Mouse (Mus musculus) spleen, postnatal 10 days (tissue): ENCODE measurements around the gene Arid1a.

Experiments used
- DNase-seq, 2 experiments: peaks; one replicate each; pipeline ENCODE4 v3.0.0; 2021 to 2022; ENCODE audit warnings: low spot score in 2 of 2

Arid1a gene

GRCm38 (mm10) chr4:133730122-133730521 is 26.4 kb downstream of the Arid1a start:
- DNase-seq = no peak

- peak; percentile 47 to 75 for DNase-seq
Measured at GRCm38 (mm10) chr4:133729541-133730093, 27.0 kb downstream of the Arid1a start.

DNA sequence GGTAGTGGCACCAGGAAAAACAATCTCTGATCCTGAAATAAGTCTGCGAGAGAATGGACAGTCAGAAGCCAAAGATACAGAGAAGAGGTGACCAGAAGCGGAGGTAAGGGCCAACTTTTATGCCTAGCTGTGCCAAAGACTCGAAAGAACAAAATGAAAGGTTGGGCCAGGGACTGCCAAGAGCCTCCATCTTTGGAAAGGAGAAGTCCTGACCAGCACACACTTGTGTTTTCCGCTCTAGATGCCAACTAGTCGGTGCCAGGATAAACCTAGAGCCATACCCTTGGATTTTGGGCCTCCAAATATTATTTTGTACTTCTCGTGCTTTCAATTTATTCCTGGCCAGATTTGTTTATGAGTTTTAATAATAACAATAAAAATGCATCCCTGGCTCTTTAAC is 27.6 kb downstream of the Arid1a start:
- no peak for DNase-seq

- no peak for DNase-seq
Measured at GRCm38 (mm10) chr4:133728256-133728655, 28.3 kb downstream of the Arid1a start.

GRCm38 (mm10) chr4:133725706-133726105 is 30.9 kb downstream of the Arid1a start:
- no peak for DNase-seq

DNA sequence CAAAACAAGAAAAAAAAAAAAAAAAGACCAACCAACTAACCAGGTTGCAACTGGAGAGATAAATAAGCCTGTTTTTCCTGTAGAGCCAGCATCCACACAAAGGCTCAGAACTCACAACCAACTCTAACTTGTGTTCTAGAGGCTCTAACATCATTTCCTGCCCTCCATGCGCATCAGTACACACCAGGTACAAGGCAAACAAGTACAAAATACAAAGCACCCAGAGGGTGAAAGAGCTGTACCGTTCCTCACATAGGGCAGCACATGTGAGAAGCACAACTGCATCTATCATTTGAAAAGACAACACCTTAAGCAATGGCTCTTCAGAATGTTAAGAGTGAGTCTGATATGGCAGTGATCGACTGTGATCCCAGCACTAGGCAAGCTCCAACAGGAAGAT is 36.8 kb downstream of the Arid1a start:
- no peak for DNase-seq

DNA sequence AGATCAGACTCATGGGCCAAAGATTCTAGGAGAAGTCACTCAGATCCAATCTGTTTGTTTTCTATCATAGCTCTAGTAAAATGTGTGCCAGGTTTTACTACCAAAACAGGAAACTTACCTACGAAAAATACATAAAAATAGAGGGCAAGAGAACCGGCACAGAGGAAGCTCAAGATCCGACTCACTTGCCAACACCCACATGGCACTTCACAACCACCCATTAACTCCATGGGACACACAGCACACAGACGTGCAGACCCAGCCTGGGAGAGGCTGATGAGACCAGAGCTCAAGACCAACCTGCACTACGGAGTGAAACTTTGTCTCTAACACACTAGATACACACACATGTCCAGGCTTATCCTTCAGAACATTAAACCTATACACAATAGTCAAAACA is 43.8 kb downstream of the Arid1a start:
- no peak for DNase-seq

GRCm38 (mm10) chr4:133711307-133712076 is 45.1 kb downstream of the Arid1a start:
- no peak for DNase-seq

- DNase-seq = no peak
Measured at GRCm38 (mm10) chr4:133709395-133709794, 47.2 kb downstream of the Arid1a start.

- DNase-seq = no peak
Measured at GRCm38 (mm10) chr4:133707464-133707863, 49.1 kb downstream of the Arid1a start.

- peak; percentile 30 to 81 for DNase-seq
Measured at GRCm38 (mm10) chr4:133706956-133707355, 49.6 kb downstream of the Arid1a start.

GRCm38 (mm10) chr4:133705062-133705461 is 51.5 kb downstream of the Arid1a start:
- no peak for DNase-seq

GRCm38 (mm10) chr4:133700905-133701368 is 55.6 kb downstream of the Arid1a start:
- no peak for DNase-seq

- no peak for DNase-seq
Measured at GRCm38 (mm10) chr4:133695363-133695762, 61.2 kb downstream of the Arid1a start.

DNA sequence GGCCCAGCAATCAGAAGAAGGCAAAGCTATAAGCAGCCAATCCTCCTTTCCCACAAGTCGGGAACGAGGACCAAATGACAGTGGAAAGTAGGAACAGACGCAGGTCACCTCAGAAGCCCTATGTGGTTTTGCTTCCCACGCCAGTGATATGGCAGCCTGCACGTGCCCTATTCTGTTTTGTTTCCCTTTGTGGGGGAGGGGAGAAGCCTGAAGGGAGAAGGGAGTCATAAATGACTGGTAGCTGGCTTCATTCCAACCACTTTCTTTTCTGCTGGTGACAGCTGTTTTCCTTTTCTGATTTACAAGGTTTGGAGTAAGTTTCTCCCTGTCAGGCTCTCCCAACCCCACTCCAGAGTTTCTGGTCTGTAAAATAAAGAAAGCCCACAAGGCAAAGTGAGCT is 66.3 kb downstream of the Arid1a start:
- DNase-seq = no peak

GRCm38 (mm10) chr4:133688417-133689067 is 68.0 kb downstream of the Arid1a start:
- no peak for DNase-seq

GRCm38 (mm10) chr4:133687126-133687525 is 69.4 kb downstream of the Arid1a start:
- no peak for DNase-seq

- no peak for DNase-seq
Measured at GRCm38 (mm10) chr4:133686512-133686911, 70.1 kb downstream of the Arid1a start.

GRCm38 (mm10) chr4:133680206-133680786 is 76.3 kb downstream of the Arid1a start:
- DNase-seq = no peak

GRCm38 (mm10) chr4:133679629-133680028 is 76.9 kb downstream of the Arid1a start:
- no peak for DNase-seq

DNA sequence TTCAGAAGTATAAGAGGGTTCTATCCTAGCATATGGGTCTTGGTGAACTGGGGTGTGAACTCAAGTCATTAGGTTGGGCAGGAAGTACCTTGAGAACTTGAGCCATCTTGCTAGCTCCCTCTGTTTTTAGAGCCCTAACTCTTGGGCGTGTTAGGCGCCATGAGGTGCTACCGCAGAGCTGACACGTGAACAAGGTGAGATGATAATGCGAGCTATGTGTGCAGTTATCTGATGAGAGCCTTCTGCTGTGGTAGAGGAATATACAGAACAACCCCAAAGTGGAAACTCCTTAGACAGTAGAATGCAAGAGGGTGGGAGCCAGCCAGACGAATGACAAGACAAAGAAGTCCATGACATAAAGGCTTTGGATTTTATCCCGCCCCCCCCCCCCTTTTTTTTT is 79.3 kb downstream of the Arid1a start:
- DNase-seq = no peak

- DNase-seq = no peak
Measured at GRCm38 (mm10) chr4:133676189-133676588, 80.4 kb downstream of the Arid1a start.
